Mouse (Mus musculus) ovary, postnatal 10 days (tissue): Measurements from ENCODE around the gene Cox6a1.

Experiments used
- DNase-seq: peaks from one replicate; pipeline ENCODE4 v3.0.0; 2022; ENCODE audit warnings: low spot score

The Cox6a1 gene

GRCm38 (mm10) chr5:115300792-115301614 is 47.8 kb downstream of the Cox6a1 start, which contains the start of gene Dynll1:
Dynll1 (minus strand) TSS chr5:115300999.
- DNase-seq: peak; percentile 100

GRCm38 (mm10) chr5:115300035-115300744 is 48.6 kb downstream of the Cox6a1 start:
- DNase-seq: peak; percentile 34

GRCm38 (mm10) chr5:115296347-115296746 is 52.4 kb downstream of the Cox6a1 start:
- no peak for DNase-seq
